In genomic region chr12:25332384-25333035, GRCm38 (mm10) we compare ENCODE assay signal across 21 mouse cellular contexts.
DNase-seq lines count a peak whose midpoint lies in the region; ATAC-seq lines count a peak whose summit lies in the region.
"Had no signal": no experiment of that assay in that cellular context is flagged by ENCODE, and none has a peak within 500 bp of the region (broad histone marks: within the 10 kb centered on the region; RNA-seq: fewer than 3 reads in every experiment).

No protein-coding gene starts in this region.

- WGBS in forebrain, embryonic 14.5 days: 73% methylated on average over 11 of the region's 11 CpGs
- 86% methylated on average over 11 of the region's 11 CpGs for WGBS in forebrain, embryonic 13.5 days
- WGBS in hindbrain, embryonic 13.5 days: 52% methylated on average over 11 of the region's 11 CpGs
- WGBS in midbrain, embryonic 14.5 days: 47% methylated on average over 11 of the region's 11 CpGs
- WGBS in heart, embryonic 10.5 days: 88% methylated on average over 11 of the region's 11 CpGs

- 0 out of 2 replicates have a peak, but pooled peaks have one; percentile 46 for ATAC-seq in forebrain, embryonic 14.5 days
- ATAC-seq in forebrain, embryonic 13.5 days: no peak
- ATAC-seq in hindbrain, embryonic 13.5 days (ENCODE audit: low FRiP score): 0 out of 2 replicates have a peak, but pooled peaks have one; percentile 24
- peak; percentile 40; the same call in 1 of the 2 replicates for ATAC-seq in midbrain, embryonic 14.5 days (ENCODE audit: low FRiP score, low TSS enrichment)

- H3K4me2 ChIP-seq in forebrain, embryonic 14.5 days (ENCODE audit: low read length): no peak overlapping the region
- H3K4me2 ChIP-seq in forebrain, embryonic 13.5 days: no peak overlapping the region
- H3K4me2 ChIP-seq in hindbrain, embryonic 13.5 days: no peak overlapping the region
- H3K4me2 ChIP-seq in midbrain, embryonic 14.5 days (ENCODE audit: low read length): no peak overlapping the region
- H3K4me2 ChIP-seq: heart, embryonic 11.5 days; limb, embryonic 13.5 days; liver, embryonic 15.5 days; neural tube, embryonic 15.5 days had no signal

- no peaks in the 10 kb centered on the region for H3K4me1 ChIP-seq in forebrain, embryonic 14.5 days (ENCODE audit: control insufficient read depth, insufficient read depth, low read length)
- peaks cover 7% of the 10 kb centered on the region; the same call in 1 of the 2 replicates for H3K4me1 ChIP-seq in forebrain, embryonic 13.5 days
- H3K4me1 ChIP-seq in hindbrain, embryonic 13.5 days (replicated peaks): peaks cover 20% of the 10 kb centered on the region
- H3K4me1 ChIP-seq in midbrain, embryonic 14.5 days (ENCODE audit: control insufficient read depth, insufficient read depth, low read length): peaks cover 7% of the 10 kb centered on the region
- peaks cover 37% of the 10 kb centered on the region for H3K4me1 ChIP-seq in heart, embryonic 10.5 days
- H3K4me1 ChIP-seq: limb, embryonic 13.5 days; liver, embryonic 15.5 days had no signal

- peak; percentile 59 for DNase-seq in forebrain, embryonic 14.5 days (ENCODE audit: low spot score)
- DNase-seq in MN1 (ENCODE audit: low spot score): peak; percentile 11
- peak; percentile 55 for DNase-seq in midbrain, embryonic 14.5 days
- no peak for DNase-seq in Muller cell, postnatal 12 days (ENCODE audit: inconsistent ontology term)
- DNase-seq in left cerebral cortex, adult 9 months (ENCODE audit: low spot score in 2 of 2): no peak
- no peak for DNase-seq in heart, embryonic 10.5 days (ENCODE audit: low spot score)
- DNase-seq: cerebellum, adult 18-20 months; embryo, embryonic 11 days; gastrocnemius, postnatal 10 days; heart, postnatal 36 days; kidney, adult 11 months; kidney, postnatal 10 days; thymus, postnatal 4 days had no signal

- no peak overlapping the region for H3K27ac ChIP-seq in forebrain, embryonic 14.5 days (ENCODE audit: low read depth, low read length)
- H3K27ac ChIP-seq in forebrain, embryonic 13.5 days: no peak overlapping the region
- no peak overlapping the region for H3K27ac ChIP-seq in hindbrain, embryonic 13.5 days
- no peak overlapping the region for H3K27ac ChIP-seq in midbrain, embryonic 14.5 days (replicated peaks; ENCODE audit: low read depth, low read length)
- H3K27ac ChIP-seq in heart, embryonic 10.5 days: no peak overlapping the region
- H3K27ac ChIP-seq: left cerebral cortex, adult 2 months; limb, embryonic 13.5 days; liver, embryonic 15.5 days; neural tube, embryonic 15.5 days had no signal

- no peak overlapping the region for H3K9ac ChIP-seq in forebrain, embryonic 14.5 days (ENCODE audit: low read length)
- H3K9ac ChIP-seq in forebrain, embryonic 13.5 days: no peak overlapping the region
- H3K9ac ChIP-seq in hindbrain, embryonic 13.5 days: no peak overlapping the region
- H3K9ac ChIP-seq in midbrain, embryonic 14.5 days (replicated peaks; ENCODE audit: low read length): no peak overlapping the region
- H3K9ac ChIP-seq: limb, embryonic 13.5 days; liver, embryonic 15.5 days; neural tube, embryonic 15.5 days had no signal

- H3K36me3 ChIP-seq in forebrain, embryonic 14.5 days (ENCODE audit: control insufficient read depth, insufficient read depth, low read length): no peaks in the 10 kb centered on the region
- H3K36me3 ChIP-seq in forebrain, embryonic 13.5 days (ENCODE audit: poor library complexity, severe bottlenecking): no peaks in the 10 kb centered on the region
- H3K36me3 ChIP-seq in hindbrain, embryonic 13.5 days: no peaks in the 10 kb centered on the region
- no peaks in the 10 kb centered on the region for H3K36me3 ChIP-seq in midbrain, embryonic 14.5 days (ENCODE audit: control insufficient read depth, insufficient read depth, low read length)
- no peaks in the 10 kb centered on the region for H3K36me3 ChIP-seq in heart, embryonic 10.5 days
- H3K36me3 ChIP-seq: limb, embryonic 13.5 days; liver, embryonic 15.5 days; neural tube, embryonic 15.5 days had no signal

- H3K27me3 ChIP-seq in forebrain, embryonic 14.5 days (replicated peaks; ENCODE audit: control insufficient read depth, insufficient read depth, low read length): no peaks in the 10 kb centered on the region
- no peaks in the 10 kb centered on the region for H3K27me3 ChIP-seq in forebrain, embryonic 13.5 days
- no peaks in the 10 kb centered on the region for H3K27me3 ChIP-seq in hindbrain, embryonic 13.5 days
- H3K27me3 ChIP-seq in midbrain, embryonic 14.5 days (ENCODE audit: control insufficient read depth, insufficient read depth, low read length): no peaks in the 10 kb centered on the region
- H3K27me3 ChIP-seq in heart, embryonic 10.5 days (ENCODE audit: insufficient read depth, poor library complexity, severe bottlenecking): 0 out of 2 replicates have a peak, but pooled peaks cover 4% of the 10 kb centered on the region
- H3K27me3 ChIP-seq: limb, embryonic 13.5 days; liver, embryonic 15.5 days; neural tube, embryonic 15.5 days had no signal

- H3K4me3 ChIP-seq in forebrain, embryonic 14.5 days (ENCODE audit: low read depth, low read length): no peak overlapping the region
- no peak overlapping the region for H3K4me3 ChIP-seq in forebrain, embryonic 13.5 days
- no peak overlapping the region for H3K4me3 ChIP-seq in hindbrain, embryonic 13.5 days
- no peak overlapping the region for H3K4me3 ChIP-seq in midbrain, embryonic 14.5 days (replicated peaks; ENCODE audit: low read depth, low read length)
- no peak overlapping the region for H3K4me3 ChIP-seq in heart, embryonic 10.5 days
- H3K4me3 ChIP-seq: erythroblast, embryonic 14.5 days; left cerebral cortex, adult 2 months; limb, embryonic 13.5 days; liver, embryonic 15.5 days; neural tube, embryonic 15.5 days had no signal

- H3K9me3 ChIP-seq in forebrain, embryonic 14.5 days (replicated peaks; ENCODE audit: control insufficient read depth, low read length): no peaks in the 10 kb centered on the region
- no peaks in the 10 kb centered on the region for H3K9me3 ChIP-seq in forebrain, embryonic 13.5 days (replicated peaks)
- no peaks in the 10 kb centered on the region for H3K9me3 ChIP-seq in hindbrain, embryonic 13.5 days
- H3K9me3 ChIP-seq in midbrain, embryonic 14.5 days (ENCODE audit: control insufficient read depth, low read length): no peaks in the 10 kb centered on the region
- no peaks in the 10 kb centered on the region for H3K9me3 ChIP-seq in heart, embryonic 10.5 days
- H3K9me3 ChIP-seq: limb, embryonic 13.5 days; liver, embryonic 15.5 days; neural tube, embryonic 15.5 days had no signal

Comparison
In these comparisons a context has a peak if more than half of its experiments do, and no peak if none do; other contexts are left out.
1. DNase-seq: peak in forebrain, embryonic 14.5 days (single experiment), MN1 (single experiment) and midbrain, embryonic 14.5 days (single experiment); none in Muller cell, postnatal 12 days (single experiment), left cerebral cortex, adult 9 months (0 of 2) and heart, embryonic 10.5 days (single experiment).